In genomic region chr8:9978475-9979230, GRCm38 (mm10) we compare ENCODE assay signal across 9 mouse cellular contexts. TPM values are rescaled to one million over a fixed set of nuclear protein-coding genes. Genes with fewer than 3 reads are reported as not detected.
DNase-seq lines count a peak whose midpoint lies in the region; ATAC-seq lines count a peak whose summit lies in the region.
"Had no signal": no experiment of that assay in that cellular context is flagged by ENCODE, and none has a peak within 500 bp of the region (broad histone marks: within the 10 kb centered on the region; RNA-seq: fewer than 3 reads in every experiment).

No protein-coding gene starts in this region.

- peak; percentile 4 for DNase-seq in embryo, embryonic 11 days
- no peak for DNase-seq in embryo, embryonic 10.5 days (ENCODE audit: low spot score)
- DNase-seq in 3T3-L1 (ENCODE audit: low read depth, low spot score), result peak; percentile 13
- DNase-seq in cerebellum, postnatal 14 days, result peak; percentile 64 to 65
- DNase-seq in hindbrain, embryonic 11.5 days (ENCODE audit: low spot score), result no peak
- no peak for DNase-seq in midbrain, embryonic 10.5 days (ENCODE audit: low spot score)
- DNase-seq in spleen, postnatal 4 days (ENCODE audit: low spot score in 2 of 2), result no peak
- DNase-seq in left cerebral cortex, postnatal 14 days (ENCODE audit: low spot score in 2 of 2), result no peak

- intact Hi-C loops in left cerebral cortex, postnatal 14 days (cut with DNase I), result loop anchor here (5.0 kb wide), 1 partner anchor 254 kb away; no protein-coding TSS in a partner anchor

- H3K27me3 ChIP-seq in hindbrain, embryonic 11.5 days (ENCODE audit: control insufficient read depth, insufficient read depth, low read length), result no peaks in the 10 kb centered on the region
- no peaks in the 10 kb centered on the region for H3K27me3 ChIP-seq in midbrain, embryonic 10.5 days (ENCODE audit: low read depth, poor library complexity, severe bottlenecking)
- H3K27me3 ChIP-seq: Patski had no signal

- H3K4me1 ChIP-seq in hindbrain, embryonic 11.5 days (replicated peaks; ENCODE audit: control insufficient read depth, insufficient read depth, low read length), result no peaks in the 10 kb centered on the region; the same call in 1 of the 2 replicates
- H3K4me1 ChIP-seq in midbrain, embryonic 10.5 days, result peaks cover 41% of the 10 kb centered on the region

- H3K9me3 ChIP-seq in hindbrain, embryonic 11.5 days (ENCODE audit: control insufficient read depth, low read length), result no peaks in the 10 kb centered on the region
- no peaks in the 10 kb centered on the region for H3K9me3 ChIP-seq in midbrain, embryonic 10.5 days (replicated peaks)

- H3K9ac ChIP-seq in hindbrain, embryonic 11.5 days (ENCODE audit: low read depth, low read length), result peak overlapping the region; percentile 83

- no peak for ATAC-seq in hindbrain, embryonic 11.5 days (ENCODE audit: low FRiP score)

- peak overlapping the region; percentile 71 for H3K4me2 ChIP-seq in hindbrain, embryonic 11.5 days (replicated peaks; ENCODE audit: low read depth, low read length)

- H3K4me3 ChIP-seq in hindbrain, embryonic 11.5 days (ENCODE audit: low read depth, low read length), result peak overlapping the region; percentile 88
- peak overlapping the region; percentile 92 for H3K4me3 ChIP-seq in midbrain, embryonic 10.5 days

- H3K27ac ChIP-seq in hindbrain, embryonic 11.5 days (ENCODE audit: low read depth, low read length), result no peak overlapping the region
- H3K27ac ChIP-seq in midbrain, embryonic 10.5 days (replicated peaks), result peak overlapping the region; percentile 93

- H3K36me3 ChIP-seq in hindbrain, embryonic 11.5 days (ENCODE audit: control insufficient read depth, insufficient read depth, low read length), result no peaks in the 10 kb centered on the region
- H3K36me3 ChIP-seq in midbrain, embryonic 10.5 days, result peaks cover 10% of the 10 kb centered on the region

- whole genome bisulfite sequencing in hindbrain, embryonic 11.5 days, result 62% methylated on average over 18 of the region's 18 CpGs
- WGBS in midbrain, embryonic 10.5 days, result 65% methylated on average over 18 of the region's 18 CpGs

RNA-seq across cellular contexts. Expression of gene Abhd13, which starts 1.1 kb away (rescaled TPM):
- polyA plus RNA-seq in hindbrain, embryonic 11.5 days (2014; fragmentation: Nextera tagmentation; extraction: Ambion mirVana), result 19.8 and 21.0 TPM in 2 replicates
- 14.3 and 15.2 TPM in 2 replicates for polyA plus RNA-seq in midbrain, embryonic 10.5 days (2016; fragmentation: Nextera tagmentation; extraction: Ambion mirVana)
- total RNA-seq in left cerebral cortex, postnatal 14 days (2021), result 10 to 100 TPM; 34.7 TPM

RNA-seq across cellular contexts. Expression of gene Lig4, which starts 1.2 kb away (rescaled TPM):
- polyA plus RNA-seq in hindbrain, embryonic 11.5 days (2014; fragmentation: Nextera tagmentation; extraction: Ambion mirVana), result 10.6 and 11.4 TPM in 2 replicates
- 7.4 and 8.2 TPM in 2 replicates for polyA plus RNA-seq in midbrain, embryonic 10.5 days (2016; fragmentation: Nextera tagmentation; extraction: Ambion mirVana)
- 10 to 100 TPM; 10.7 to 10.8 TPM for total RNA-seq in left cerebral cortex, postnatal 14 days (2021)

RNA-seq across cellular contexts. Expression of gene Tnfsf13b, which starts 27.6 kb away (rescaled TPM):
- polyA plus RNA-seq in hindbrain, embryonic 11.5 days (2014; fragmentation: Nextera tagmentation; extraction: Ambion mirVana), result 0.36 and 0.47 TPM in 2 replicates
- polyA plus RNA-seq in midbrain, embryonic 10.5 days (2016; fragmentation: Nextera tagmentation; extraction: Ambion mirVana), result 0.04 and 0.15 TPM in 2 replicates
- total RNA-seq in left cerebral cortex, postnatal 14 days (2021), result 1 to 10 TPM; 3.2 to 3.9 TPM

Comparison
In these comparisons a context has a peak if more than half of its experiments do, and no peak if none do; other contexts are left out.
1. DNase-seq: peak in embryo, embryonic 11 days (single experiment), 3T3-L1 (single experiment) and cerebellum, postnatal 14 days (2 of 2); none in embryo, embryonic 10.5 days (single experiment), hindbrain, embryonic 11.5 days (single experiment), midbrain, embryonic 10.5 days (single experiment), spleen, postnatal 4 days (0 of 2) and left cerebral cortex, postnatal 14 days (0 of 2).